Mouse (Mus musculus): ENCODE measurements at regions not wholly inside any gene's neighbourhood (a gene's known extent, or its start where the extent isn't known, plus 50 kb on each side); places are given as distances from the start of the nearest gene placed in this dataset.
A peak's percentile ranks its signal among the peaks of the same experiment; 100 is the strongest.
"Not testable (repeated sequence)": the region's sequence is repeated elsewhere in the genome, so short reads cannot be mapped to it uniquely, and the experiment has no call there.

DNA sequence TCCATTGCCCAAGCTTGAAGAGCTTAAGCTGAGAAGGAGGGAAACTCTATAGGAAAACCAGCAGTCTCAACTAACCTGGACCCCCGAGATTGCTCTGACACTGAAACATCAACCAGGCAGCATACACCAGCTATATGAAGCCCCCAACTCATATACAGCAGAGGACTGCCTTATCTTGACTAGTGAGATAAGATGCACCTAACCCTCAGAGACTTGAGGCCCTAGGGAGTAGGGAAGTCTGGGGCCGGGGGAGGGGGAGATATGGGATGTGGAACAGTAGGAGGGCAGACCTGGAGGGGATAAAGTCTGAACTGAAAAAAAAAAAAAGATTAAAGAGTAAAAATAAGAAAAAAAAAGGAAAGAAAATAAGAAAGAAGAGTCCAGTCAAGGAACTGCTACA lies 540.5 kb upstream of the Pkdcc start:
- DNase-seq (ENCODE audit: low spot score), result no peak

DNA sequence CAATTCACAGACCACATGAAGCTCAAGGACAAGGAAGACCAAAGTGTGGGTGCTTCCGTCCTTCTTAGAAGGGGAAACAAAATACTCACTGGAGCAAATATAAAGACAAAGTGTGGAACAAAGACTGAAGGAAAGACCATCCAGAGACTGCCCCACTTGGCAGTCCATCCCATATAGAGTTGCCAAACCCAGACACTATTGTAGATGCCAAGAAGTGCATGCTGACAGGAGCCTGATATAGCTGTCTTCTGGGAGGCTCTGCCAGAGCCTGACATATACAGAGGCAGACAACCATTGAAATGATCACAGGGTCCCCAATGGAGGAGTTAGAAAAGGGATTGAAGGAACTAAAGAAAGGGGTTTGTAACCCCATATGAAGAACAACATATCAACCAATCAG lies 548.5 kb upstream of the Pkdcc start:
- not testable (repeated sequence) for DNase-seq (ENCODE audit: low spot score)

DNA sequence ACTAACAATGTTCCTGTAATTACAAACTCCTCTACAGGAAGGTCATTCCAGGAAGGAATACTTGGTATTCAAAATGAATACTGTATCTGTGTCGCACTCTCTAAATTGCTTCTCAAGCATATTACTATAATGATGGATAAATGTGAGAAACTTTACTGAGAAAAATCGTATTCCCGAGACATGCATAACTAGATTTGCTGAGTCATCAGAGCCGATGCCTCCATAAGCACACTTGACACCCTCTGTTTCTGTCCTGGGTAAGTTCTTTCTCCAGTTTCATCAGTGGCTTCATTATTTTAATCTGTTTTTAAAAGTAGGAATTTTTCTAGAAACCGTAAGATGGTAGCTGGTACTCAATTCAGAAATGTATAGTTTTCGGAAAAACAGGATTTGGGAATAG lies 550.7 kb upstream of the Pkdcc start:
- DNase-seq (ENCODE audit: low spot score), result no peak

DNA sequence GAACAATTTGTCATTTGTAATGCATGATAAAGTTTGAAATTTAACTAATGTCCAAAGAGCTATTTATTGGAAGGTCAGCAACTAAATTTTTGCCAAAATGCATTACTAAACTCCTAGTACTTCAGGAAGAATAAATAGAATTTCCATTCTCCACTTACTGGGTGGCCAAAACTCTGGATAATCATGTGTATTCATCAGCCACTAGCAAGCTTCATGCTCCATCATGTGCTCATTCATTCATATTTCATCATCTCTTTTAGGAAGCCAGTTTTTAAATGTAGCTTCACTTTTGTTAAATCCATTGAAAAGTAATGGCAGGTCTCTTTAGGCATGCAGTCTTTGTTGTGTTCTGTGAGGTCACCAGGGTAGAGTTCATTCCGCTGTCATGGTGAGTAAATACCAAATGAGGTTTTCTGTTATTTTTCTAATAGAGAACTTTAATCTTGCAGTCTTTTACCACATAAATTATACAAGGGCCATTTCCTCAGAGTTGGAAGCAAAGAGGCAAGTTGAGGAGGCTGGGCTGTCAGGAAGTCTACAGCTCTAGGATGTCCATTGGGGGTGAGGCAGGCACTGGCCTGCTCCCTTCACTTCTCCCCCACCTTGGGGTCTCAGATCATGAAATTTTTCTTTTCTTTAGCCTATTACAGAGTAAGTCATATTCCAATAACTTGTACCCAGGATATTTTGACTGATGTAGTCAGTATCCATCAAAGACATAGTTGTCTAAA lies 578.5 kb upstream of the Pkdcc start:
- DNase-seq (ENCODE audit: low spot score), result peak; percentile 0

DNA sequence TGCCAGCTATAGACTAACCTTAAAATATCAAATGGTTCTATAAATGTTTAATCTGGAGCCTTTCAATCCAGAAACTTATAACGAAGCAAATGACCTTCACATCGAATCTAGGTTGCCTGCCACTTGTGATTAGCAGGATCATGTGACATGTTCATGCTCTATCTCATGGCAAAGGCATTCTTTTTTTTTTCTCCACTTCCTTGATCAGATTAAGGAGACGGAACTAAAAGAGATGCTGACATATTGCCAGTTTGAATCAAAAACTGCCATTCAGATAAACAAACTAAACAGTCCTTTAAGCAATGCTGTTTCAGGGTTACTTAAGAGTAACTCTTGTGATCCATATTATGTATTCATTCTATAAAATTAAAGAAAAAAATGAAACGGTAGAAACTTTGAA lies 579.2 kb upstream of the Pkdcc start:
- DNase-seq (ENCODE audit: low spot score), result no peak

DNA sequence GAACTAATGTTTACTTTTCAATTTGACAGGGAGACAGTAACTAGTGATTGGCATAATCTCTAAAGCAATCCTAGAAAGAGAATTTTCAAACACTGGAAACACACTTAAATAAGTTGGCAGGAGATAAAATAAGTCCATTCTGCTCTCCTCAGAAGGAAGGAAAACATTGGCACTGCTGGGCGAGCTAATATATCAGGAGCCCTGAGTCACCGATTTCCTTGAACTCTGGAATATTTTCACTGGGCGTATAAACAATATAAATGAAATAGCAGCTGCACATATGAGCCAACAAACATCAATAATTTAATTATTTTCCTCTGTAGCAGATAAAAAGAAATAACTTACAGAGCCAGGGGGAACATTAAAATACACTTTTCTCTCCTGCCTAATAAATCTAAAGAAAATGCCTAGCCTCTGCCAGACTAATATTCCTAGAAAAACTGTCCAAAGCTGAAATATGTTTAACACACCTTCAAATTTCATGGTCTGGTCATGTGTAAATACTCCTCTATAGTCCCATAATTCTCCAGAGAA lies 608.4 kb upstream of the Pkdcc start:
- DNase-seq (ENCODE audit: low spot score), result no peak

DNA sequence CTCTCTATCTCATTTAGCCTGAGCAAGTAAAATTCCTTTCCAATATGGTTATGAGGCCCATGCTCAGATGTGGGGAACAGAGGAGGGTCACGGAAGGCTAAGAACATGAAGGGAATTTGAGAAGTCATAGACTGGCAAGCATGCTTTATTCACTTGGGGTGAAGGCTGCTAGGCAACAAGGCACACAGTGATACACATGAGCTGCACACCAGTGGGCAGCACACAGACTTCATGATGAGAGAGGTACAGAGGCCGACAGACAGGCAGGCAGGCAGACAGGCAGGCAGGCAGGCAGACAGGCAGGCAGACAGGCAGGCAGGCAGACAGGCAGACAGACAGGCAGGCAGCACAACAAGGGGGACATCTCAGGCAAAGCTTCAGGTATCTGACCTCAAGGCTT lies 631.3 kb upstream of the Pkdcc start:
- no peak for DNase-seq (ENCODE audit: low spot score)

DNA sequence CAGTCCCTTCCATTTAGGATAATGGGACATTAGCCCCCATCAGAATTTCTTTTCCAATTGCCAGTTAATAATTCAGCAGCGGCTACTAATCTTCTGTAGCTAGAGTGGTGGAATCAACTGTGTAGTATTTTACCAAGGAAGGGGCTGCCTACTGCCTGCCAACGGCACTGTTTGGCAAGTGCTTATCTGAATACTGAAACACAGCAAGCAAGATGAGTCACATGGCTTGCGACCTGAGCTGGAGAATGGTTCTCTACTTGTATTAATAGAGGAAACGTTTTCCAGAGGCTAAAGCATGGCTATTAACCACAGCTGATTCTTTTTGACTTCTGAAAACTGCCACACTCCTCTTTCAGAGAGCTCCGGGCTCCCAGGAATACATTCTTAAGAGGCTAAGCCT lies 681.6 kb upstream of the Pkdcc start:
- DNase-seq (ENCODE audit: low spot score), result no peak

DNA sequence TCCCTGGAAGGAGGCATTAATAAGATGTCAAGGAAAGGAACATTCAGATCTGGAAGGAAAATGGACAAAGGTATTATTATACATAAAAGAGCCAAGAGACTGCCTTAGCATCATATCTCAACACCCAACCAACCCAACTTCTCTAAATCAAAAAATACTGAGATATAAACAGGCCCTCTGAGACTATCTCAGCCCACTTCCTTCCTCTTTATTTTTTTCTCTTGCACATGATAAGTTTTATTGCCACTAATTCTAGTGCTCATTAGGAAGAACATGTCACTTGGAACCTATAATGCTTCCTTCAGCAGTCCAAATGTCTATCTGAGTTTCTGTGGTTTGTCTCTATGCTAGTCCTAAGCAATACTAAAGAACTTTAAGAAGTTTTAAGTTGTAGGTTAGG lies 697.0 kb upstream of the Pkdcc start:
- DNase-seq (ENCODE audit: low spot score), result no peak

DNA sequence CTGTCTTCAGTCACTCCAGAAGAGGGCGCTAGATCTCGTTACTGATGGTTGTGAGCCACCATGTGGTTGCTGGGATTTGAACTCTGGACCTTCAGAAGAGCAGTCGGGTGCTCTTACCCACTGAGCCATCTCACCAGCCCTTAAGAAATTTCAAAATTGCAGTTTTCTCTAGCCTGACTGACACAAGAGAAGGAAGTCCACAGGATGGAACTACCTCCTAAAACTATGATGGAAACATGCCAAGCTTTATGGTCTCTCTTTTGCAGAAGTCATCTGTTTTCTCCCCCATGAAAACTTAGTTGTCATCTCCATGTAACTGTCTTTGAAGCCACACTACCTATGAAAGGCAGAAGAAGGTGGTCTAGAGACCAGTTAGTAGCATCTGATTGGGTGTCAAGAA lies 698.2 kb upstream of the Pkdcc start:
- DNase-seq (ENCODE audit: low spot score), result no peak

DNA sequence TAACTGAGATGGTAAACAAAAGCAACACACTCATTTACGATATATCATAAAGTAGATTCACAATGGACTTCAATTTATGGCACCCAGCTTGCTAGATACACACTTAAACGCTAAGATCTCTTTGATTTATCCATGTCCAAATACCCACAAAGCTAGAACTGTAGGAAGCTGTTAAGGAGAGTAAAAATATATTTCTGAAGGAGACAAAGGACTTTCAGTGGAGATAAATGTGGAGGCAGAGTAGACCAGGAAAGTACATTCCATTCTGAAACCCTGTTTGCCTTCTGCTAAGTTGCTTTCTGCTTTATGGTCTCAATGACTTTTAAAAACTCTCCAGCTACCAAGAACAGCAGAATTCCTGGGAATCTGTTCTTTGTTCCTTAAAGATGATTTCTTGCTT lies 701.3 kb upstream of the Pkdcc start:
- DNase-seq (ENCODE audit: low spot score), result no peak

DNA sequence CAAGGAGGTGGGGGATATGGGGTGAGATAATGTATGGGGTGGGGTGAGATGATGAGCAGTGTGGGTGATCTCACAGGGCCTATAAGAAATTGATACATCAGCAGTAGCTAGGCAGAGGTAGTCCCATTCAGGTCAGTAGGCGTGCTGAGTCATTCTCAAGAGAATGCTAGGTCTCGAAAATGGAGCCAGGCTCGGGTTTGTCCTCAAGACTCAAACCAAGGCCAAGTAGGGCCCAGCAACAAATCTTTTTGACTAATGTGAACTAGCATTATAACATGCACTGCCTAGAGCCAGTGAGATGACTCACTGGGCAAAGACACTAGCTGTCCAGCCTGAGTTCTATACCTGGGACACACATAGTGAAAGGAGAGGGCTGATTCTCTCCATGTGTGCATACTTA lies 710.8 kb upstream of the Pkdcc start:
- DNase-seq (ENCODE audit: low spot score), result no peak

DNA sequence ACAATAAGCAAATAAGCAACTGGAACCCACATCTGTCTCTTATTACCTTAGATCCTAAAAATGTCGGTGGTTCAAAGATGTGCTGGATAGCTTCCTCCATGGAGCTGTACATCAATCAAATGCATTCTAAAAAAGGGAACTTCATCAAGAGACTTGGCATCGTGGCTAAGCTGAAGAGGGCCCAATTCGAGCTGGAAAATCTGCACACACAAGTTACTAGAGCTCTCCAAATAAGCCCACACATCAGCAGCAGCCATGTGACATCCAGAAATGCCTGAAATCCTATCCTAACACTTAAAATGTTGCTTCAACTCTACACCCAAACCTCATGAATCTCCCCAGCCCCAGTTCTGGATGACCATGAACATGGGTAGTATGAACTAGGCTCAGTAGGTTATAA lies 729.5 kb upstream of the Pkdcc start:
- no peak for DNase-seq (ENCODE audit: low spot score)

DNA sequence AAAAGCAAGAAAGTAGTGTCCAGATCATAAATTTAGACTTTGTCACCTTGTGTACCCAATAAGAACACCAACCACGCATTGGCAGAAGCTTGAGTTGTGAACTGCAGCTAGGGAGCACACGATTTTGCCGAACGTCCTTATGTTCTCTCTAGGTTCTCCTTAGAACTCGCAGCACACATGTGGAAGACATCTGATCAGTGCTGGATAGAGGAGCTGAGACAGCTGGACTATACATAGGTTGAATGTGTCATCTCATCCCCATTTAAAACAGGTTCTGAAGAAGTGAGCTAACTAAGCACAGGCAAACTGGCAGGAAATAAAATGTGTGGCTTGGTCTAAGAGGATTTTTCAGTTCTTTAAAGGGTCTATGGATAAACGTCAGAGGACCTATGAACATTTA lies 730.5 kb upstream of the Pkdcc start:
- no peak for DNase-seq (ENCODE audit: low spot score)

DNA sequence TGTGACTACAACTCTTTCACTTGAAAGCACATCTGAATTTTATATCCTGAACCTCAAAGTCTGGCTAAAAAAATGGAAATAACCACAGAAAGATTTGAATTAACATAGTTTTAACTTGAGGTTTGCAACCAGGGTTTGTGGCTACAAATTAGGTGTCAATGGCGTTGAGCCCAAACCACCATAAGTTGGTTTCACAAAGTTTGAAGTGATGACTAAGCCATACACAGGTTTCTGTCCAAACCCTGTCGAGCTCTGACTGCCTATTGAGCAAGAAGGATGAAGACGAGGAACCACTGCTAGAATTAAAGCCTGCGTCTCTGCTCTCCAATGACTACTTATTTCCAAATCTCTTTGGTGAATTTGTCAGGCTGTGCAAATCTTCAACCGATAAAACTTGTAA lies 719.8 kb upstream of the Slc8a1 start:
- no peak for DNase-seq (ENCODE audit: low spot score)

DNA sequence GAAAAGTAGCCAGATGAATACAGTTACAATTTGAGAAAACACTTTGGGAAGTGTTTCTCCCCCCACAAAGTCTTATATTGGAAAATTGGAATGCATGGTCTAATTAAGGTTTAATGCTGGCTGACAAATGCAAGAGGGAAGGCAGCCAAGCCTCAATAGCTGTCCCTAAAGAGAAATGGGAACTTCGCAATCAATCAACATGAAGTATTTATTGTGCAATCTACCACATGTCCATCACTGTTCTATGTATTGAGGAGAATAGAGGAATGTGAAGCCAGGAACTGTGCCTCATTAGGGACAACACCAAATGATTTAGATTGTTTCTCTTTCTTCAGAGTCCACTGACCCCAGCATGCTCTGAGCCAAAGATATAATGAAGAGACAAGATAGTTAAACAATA lies 715.7 kb upstream of the Slc8a1 start:
- DNase-seq (ENCODE audit: low spot score), result no peak

DNA sequence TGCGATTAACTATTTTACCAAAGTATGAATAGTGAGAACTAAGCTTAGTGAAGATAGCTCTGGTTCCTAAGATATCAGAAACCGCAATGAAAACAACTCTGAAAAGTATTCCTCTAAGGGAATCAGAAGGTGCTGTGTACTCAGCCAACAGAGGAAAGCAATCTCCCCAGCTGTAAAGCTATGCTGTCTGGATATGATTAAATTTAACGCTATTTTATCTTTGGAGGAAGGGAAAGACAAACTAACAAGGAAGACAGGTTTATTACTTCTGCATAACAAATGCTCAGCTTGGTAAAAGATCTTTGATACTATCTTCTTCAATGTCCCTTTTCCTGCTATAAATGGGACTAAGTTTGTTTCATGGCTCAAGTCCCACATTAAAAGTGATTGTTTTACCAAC lies 700.9 kb upstream of the Slc8a1 start:
- no peak for DNase-seq (ENCODE audit: low spot score)

DNA sequence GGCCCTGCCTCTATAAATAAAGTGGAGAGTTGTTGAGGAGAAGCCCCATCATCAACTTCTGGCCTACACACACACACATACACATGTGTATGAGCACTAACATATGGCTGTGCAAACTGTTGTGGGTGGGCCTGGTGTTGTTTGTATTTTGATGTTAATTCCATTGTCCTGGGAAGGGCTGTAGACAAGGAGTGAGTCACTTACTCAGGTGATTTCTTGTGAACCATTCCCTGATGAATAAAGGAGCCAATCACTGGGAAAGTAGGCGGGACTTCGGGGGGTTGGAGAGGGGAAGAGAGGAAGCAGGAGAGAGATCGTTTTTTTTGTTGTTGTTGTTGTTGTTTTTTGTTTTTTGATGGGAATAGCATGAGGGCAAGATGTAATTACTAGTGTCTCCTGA lies 699.0 kb upstream of the Slc8a1 start:
- DNase-seq (ENCODE audit: low spot score), result no peak

DNA sequence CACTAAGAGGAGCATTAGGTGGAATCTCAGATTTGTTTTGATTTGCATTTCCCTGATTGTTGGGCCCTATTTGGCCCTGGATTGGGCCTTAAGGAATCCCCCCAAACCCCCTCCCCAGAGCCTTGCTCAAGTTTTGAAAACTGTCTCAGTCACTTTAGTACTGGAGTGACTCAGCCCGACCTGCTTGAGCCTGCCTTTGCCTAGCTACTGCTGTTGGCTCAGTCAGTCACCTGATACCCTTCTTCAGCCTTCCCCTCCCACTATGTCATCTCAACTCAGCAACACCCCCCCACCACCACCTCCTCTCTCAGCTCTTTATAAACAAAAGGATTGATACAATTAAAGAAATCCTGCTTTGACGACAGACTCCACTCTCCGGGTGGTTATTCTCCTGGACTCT lies 694.5 kb upstream of the Slc8a1 start:
- no peak for DNase-seq (ENCODE audit: low spot score)

DNA sequence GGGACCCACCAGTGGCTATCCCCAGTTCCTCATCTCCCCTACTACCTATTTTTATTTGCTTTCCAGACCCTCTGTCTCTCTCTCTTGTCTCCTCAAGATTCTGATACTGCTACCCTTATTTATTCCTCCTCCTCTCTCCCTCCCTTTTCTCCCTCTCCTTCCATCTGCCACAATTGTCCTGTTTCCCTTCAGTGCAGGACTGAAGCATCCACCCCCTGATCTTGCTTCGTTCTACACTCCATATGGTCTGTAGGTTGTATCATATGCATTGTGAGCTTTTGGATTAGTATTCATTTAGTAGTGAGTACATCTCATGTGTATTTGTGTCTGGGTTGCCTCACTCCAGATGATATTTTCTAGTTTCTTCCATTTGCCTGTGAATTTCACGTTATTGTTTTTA lies 670.1 kb upstream of the Slc8a1 start:
- DNase-seq (ENCODE audit: low spot score), result no peak

DNA sequence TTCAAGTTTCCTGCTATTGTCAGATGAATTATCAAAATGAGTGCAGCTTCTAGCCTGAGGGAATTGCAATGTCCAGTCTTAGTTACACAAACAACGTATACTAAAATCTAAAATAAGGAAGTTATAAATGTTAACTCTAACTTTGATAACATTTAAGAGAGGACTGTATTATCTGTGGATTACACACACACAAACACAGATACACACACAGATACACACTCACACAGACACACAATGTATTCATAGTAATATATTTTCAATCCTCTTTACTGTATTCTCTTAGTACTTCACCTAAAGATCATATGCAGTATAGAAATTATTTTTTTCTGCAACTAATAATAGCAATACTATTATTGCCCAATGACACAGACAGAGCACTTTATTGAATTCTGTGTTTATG lies 661.2 kb upstream of the Slc8a1 start:
- DNase-seq (ENCODE audit: low spot score), result no peak

DNA sequence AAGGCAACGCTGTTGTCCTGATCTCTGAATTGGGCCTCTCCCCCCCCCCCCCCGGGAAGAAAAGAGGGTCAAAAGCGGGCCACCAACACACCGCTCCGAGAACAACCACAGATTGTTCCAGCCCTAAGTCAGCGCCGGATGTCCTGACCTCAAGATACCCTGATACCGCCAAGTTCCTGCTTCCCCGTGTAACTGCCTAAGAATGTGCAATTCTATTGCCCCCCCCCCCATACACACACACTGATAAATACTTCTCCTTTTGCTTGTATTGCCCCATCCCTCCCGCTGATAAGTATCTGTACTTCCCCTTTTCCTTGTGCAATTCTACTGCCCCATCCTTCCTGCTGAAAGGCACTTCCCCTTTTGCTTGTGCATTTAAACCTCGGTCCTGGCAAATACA lies 641.2 kb upstream of the Slc8a1 start:
- DNase-seq (ENCODE audit: low spot score), result not testable (repeated sequence)

DNA sequence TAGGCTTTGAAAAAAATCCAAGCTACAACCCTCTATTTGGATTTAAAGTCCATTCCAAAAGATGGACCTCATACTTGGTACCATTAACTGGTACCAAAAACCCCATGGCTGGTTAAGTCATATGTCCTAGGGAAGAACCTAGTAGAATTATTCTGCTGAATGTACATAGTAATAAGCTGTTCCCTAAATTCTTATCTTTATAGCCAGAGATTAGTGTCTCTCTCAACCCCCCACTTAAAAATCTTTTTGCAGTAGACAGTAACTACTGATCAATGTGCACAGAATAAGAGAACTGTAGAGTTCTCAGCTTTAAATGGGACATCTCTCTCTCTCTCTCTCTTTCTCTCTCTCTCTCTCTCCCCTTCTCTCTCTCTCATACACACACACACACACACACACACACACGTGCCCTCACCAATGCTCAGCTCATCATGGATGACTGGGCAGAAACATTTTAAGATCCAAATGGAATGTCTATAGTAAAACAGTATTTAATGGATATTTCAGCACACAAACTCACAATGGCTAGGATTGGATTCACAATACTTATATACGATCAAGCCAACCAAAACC lies 640.2 kb upstream of the Slc8a1 start:
- no peak for DNase-seq (ENCODE audit: low spot score)

DNA sequence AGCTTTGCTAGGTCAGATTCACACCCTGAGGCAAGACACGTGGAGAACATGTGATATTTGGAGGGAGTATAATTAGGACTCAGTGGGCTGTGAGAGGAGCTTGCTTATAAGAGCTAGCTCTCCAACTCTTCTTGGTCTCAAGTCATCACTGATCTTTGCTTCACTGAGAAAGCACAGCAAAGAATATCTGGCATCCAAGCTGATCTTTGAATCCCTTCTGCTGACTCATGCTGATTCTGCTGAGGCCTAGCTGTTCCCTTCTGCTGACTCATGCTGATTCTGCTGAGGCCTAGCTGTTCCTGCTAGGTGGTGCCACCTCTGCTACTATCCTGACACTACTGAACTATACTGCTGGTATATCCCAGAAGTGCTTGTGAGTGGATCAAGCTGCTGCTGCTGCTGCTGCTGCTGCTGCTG lies 639.0 kb upstream of the Slc8a1 start:
- no peak for DNase-seq (ENCODE audit: low spot score)
